Mouse (Mus musculus) hindbrain, embryonic 11.5 days (tissue): ENCODE measurements at regions not wholly inside any gene's neighbourhood (a gene's known extent, or its start where the extent isn't known, plus 50 kb on each side); places are given as distances from the start of the nearest gene placed in this dataset.

ENCODE experiments used
- ATAC-seq: fragments of 200-750 bp; cut with Nextera tagmentation; 2 replicates; pipeline ENCODE4 v1.8.0; 2017; ENCODE audit warnings: mild to moderate bottlenecking, moderate TSS enrichment, moderate library complexity; ENCODE audit not compliant: low FRiP score
- DNase-seq: peaks from one replicate; pipeline ENCODE4 v3.0.0-alpha.2; 2015; ENCODE audit warnings: low spot score
- H3K27ac ChIP-seq: fragments of 300-500 bp; sonication (generic); 2 replicates; pipeline ENCODE4 v1.5.1; 2014; ENCODE audit warnings: mild to moderate bottlenecking, low read depth, low read length
- H3K27me3 ChIP-seq: fragments of 300-500 bp; sonication (generic); 2 replicates; pipeline ENCODE4 v1.6.1; 2014; ENCODE audit warnings: mild to moderate bottlenecking, low read length, moderate library complexity, mixed read lengths; ENCODE audit not compliant: control insufficient read depth, insufficient read depth
- H3K36me3 ChIP-seq: fragments of 300-500 bp; sonication (generic); 2 replicates; pipeline ENCODE4 v1.6.1; 2014; ENCODE audit warnings: mild to moderate bottlenecking, low read length, moderate library complexity, mixed read lengths; ENCODE audit not compliant: control insufficient read depth, insufficient read depth
- H3K4me1 ChIP-seq: fragments of 300-500 bp; sonication (generic); replicated peaks from 2 replicates; pipeline ENCODE4 v1.6.1; 2014; ENCODE audit warnings: low read length, mixed read lengths; ENCODE audit not compliant: control insufficient read depth, insufficient read depth
- H3K4me2 ChIP-seq: fragments of 300-500 bp; sonication (generic); replicated peaks from 2 replicates; pipeline ENCODE4 v1.6.1; 2014; ENCODE audit warnings: mild to moderate bottlenecking, low read depth, low read length
- H3K4me3 ChIP-seq: fragments of 300-500 bp; sonication (generic); 2 replicates; pipeline ENCODE4 v1.5.1; 2014; ENCODE audit warnings: low read depth, low read length
- H3K9ac ChIP-seq: fragments of 300-500 bp; sonication (generic); 2 replicates; pipeline ENCODE4 v1.6.1; 2014; ENCODE audit warnings: low read depth, low read length
- H3K9me3 ChIP-seq: fragments of 300-500 bp; sonication (generic); 2 replicates; pipeline ENCODE4 v1.6.1; 2016; ENCODE audit warnings: low read length; ENCODE audit not compliant: control insufficient read depth
- WGBS: fragments of 180-500 bp; shearing (Covaris S2); extraction: QIAGEN DNeasy Blood & Tissue Kit; methylation state at CpG from one replicate; pipeline ENCODE4 v1.1.7; 2014; 5-methylcytosine and 5-hydroxymethylcytosine counted together

- 84% methylated on average over 2 of the region's 2 CpGs for WGBS
- Histone ChIP-seq H3K9ac (no peak overlapping the region), H3K27ac (no peak overlapping the region), H3K9me3 (no peaks in the 10 kb centered on the region), H3K36me3 (no peaks in the 10 kb centered on the region), H3K4me2 (no peak overlapping the region), H3K4me1 (no peaks in the 10 kb centered on the region), H3K4me3 (no peak overlapping the region), H3K27me3 (no peaks in the 10 kb centered on the region)
- DNase-seq (no peak), ATAC-seq (no peak)
These were observed 64.4 kb upstream of the Tspan2 start for GRCm38 (mm10) chr3:102669951-102670350.

- Histone ChIP-seq H3K27me3 (no peaks in the 10 kb centered on the region), H3K9me3 (no peaks in the 10 kb centered on the region), H3K27ac (no peak overlapping the region), H3K36me3 (no peaks in the 10 kb centered on the region), H3K4me1 (no peaks in the 10 kb centered on the region), H3K4me2 (no peak overlapping the region), H3K4me3 (no peak overlapping the region), H3K9ac (no peak overlapping the region)
- ATAC-seq (no peak), DNase-seq (no peak)
- 73% methylated on average over 5 of the region's 5 CpGs for WGBS
These were observed 63.8 kb upstream of the Tspan2 start for GRCm38 (mm10) chr3:102670557-102670956.

- Histone ChIP-seq H3K36me3 (no peaks in the 10 kb centered on the region), H3K9me3 (no peaks in the 10 kb centered on the region), H3K27me3 (no peaks in the 10 kb centered on the region), H3K9ac (no peak overlapping the region), H3K4me3 (no peak overlapping the region), H3K4me2 (no peak overlapping the region), H3K27ac (no peak overlapping the region), H3K4me1 (no peaks in the 10 kb centered on the region)
- DNase-seq (no peak), ATAC-seq (no peak)
- 84% methylated on average over 5 of the region's 5 CpGs for WGBS
These were observed 63.4 kb upstream of the Tspan2 start for GRCm38 (mm10) chr3:102670972-102671371.

- ATAC-seq (no peak), DNase-seq (no peak)
- Histone ChIP-seq H3K9ac (no peak overlapping the region), H3K27me3 (no peaks in the 10 kb centered on the region), H3K9me3 (no peaks in the 10 kb centered on the region), H3K4me3 (no peak overlapping the region), H3K4me2 (no peak overlapping the region), H3K4me1 (no peaks in the 10 kb centered on the region), H3K27ac (no peak overlapping the region), H3K36me3 (no peaks in the 10 kb centered on the region)
- 78% methylated on average over 5 of the region's 5 CpGs for WGBS
These were observed 60.8 kb upstream of the Tspan2 start for GRCm38 (mm10) chr3:102673506-102673905.

GRCm38 (mm10) chr3:102674068-102674467 is 60.3 kb upstream of the Tspan2 start:
- no peak overlapping the region for H3K4me3 ChIP-seq
- H3K9ac ChIP-seq, result no peak overlapping the region
- DNase-seq (no peak), ATAC-seq (no peak)
- H3K4me2 ChIP-seq, result no peak overlapping the region
- H3K27ac ChIP-seq, result no peak overlapping the region
- no peaks in the 10 kb centered on the region for H3K27me3 ChIP-seq
- H3K4me1 ChIP-seq, result no peaks in the 10 kb centered on the region
- no peaks in the 10 kb centered on the region for H3K9me3 ChIP-seq
- 49% methylated on average over 2 of the region's 2 CpGs for WGBS
- no peaks in the 10 kb centered on the region for H3K36me3 ChIP-seq

GRCm38 (mm10) chr3:102676946-102677534 is 57.3 kb upstream of the Tspan2 start:
- no peak overlapping the region for H3K27ac ChIP-seq
- WGBS, result 83% methylated on average over 7 of the region's 7 CpGs
- no peaks in the 10 kb centered on the region for H3K9me3 ChIP-seq
- H3K4me3 ChIP-seq, result no peak overlapping the region
- ATAC-seq (no peak), DNase-seq (no peak)
- H3K4me1 ChIP-seq, result no peaks in the 10 kb centered on the region
- H3K4me2 ChIP-seq, result no peak overlapping the region
- no peaks in the 10 kb centered on the region for H3K27me3 ChIP-seq
- H3K9ac ChIP-seq, result no peak overlapping the region
- H3K36me3 ChIP-seq, result no peaks in the 10 kb centered on the region

- ATAC-seq, result no peak
- no peak overlapping the region for H3K4me2 ChIP-seq
- no peaks in the 10 kb centered on the region for H3K27me3 ChIP-seq
- no peaks in the 10 kb centered on the region for H3K9me3 ChIP-seq
- H3K4me1 ChIP-seq, result no peaks in the 10 kb centered on the region
- WGBS, result 97% methylated on average over 1 of the region's 1 CpGs
- no peaks in the 10 kb centered on the region for H3K36me3 ChIP-seq
- DNase-seq, result no peak
- no peak overlapping the region for H3K9ac ChIP-seq
- H3K4me3 ChIP-seq, result no peak overlapping the region
- no peak overlapping the region for H3K27ac ChIP-seq
These were observed 55.8 kb upstream of the Tspan2 start for GRCm38 (mm10) chr3:102678516-102678915.

- no peak overlapping the region for H3K4me2 ChIP-seq
- DNase-seq, result no peak
- no peak overlapping the region for H3K27ac ChIP-seq
- no peaks in the 10 kb centered on the region for H3K4me1 ChIP-seq
- H3K9ac ChIP-seq, result no peak overlapping the region
- H3K27me3 ChIP-seq, result no peaks in the 10 kb centered on the region
- no peaks in the 10 kb centered on the region for H3K36me3 ChIP-seq
- no peaks in the 10 kb centered on the region for H3K9me3 ChIP-seq
- H3K4me3 ChIP-seq, result no peak overlapping the region
- 82% methylated on average over 8 of the region's 8 CpGs for WGBS
- ATAC-seq, result no peak
These were observed 51.9 kb upstream of the Tspan2 start for GRCm38 (mm10) chr3:102682424-102682823.

- no peak for ATAC-seq
- no peak overlapping the region for H3K4me2 ChIP-seq
- no peak overlapping the region for H3K4me3 ChIP-seq
- no peak for DNase-seq
- 87% methylated on average over 10 of the region's 10 CpGs for WGBS
- H3K9ac ChIP-seq, result no peak overlapping the region
- no peaks in the 10 kb centered on the region for H3K36me3 ChIP-seq
- no peaks in the 10 kb centered on the region for H3K4me1 ChIP-seq
- H3K9me3 ChIP-seq, result no peaks in the 10 kb centered on the region
- H3K27me3 ChIP-seq, result no peaks in the 10 kb centered on the region
- no peak overlapping the region for H3K27ac ChIP-seq
These were observed 50.8 kb upstream of the Tspan2 start for GRCm38 (mm10) chr3:102683541-102683940.
